Mouse (Mus musculus) fat pad, adult 2 months (tissue): ENCODE data around the gene Gm20388.
"Not testable (repeated sequence)": the region's sequence is repeated elsewhere in the genome, so short reads cannot be mapped to it uniquely, and the experiment has no call there.

Source experiments
- DNase-seq: peaks from one replicate; pipeline ENCODE4 v3.0.0-alpha.2; 2011; ENCODE audit warnings: low read depth, low spot score; ENCODE audit errors: extremely low read depth

The Gm20388 gene

GRCm38 (mm10) chr8:123027786-123028185 lies 3117.1 kb downstream of the Gm20388 start:
- DNase-seq, result no peak

GRCm38 (mm10) chr8:123030091-123030490 lies 3119.4 kb downstream of the Gm20388 start:
- DNase-seq, result not testable (repeated sequence)

GRCm38 (mm10) chr8:123031321-123031978 lies 3120.8 kb downstream of the Gm20388 start:
- DNase-seq, result no peak

- no peak for DNase-seq
These were observed 3122.1 kb downstream of the Gm20388 start for GRCm38 (mm10) chr8:123032730-123033129.

GRCm38 (mm10) chr8:123033431-123033830 lies 3122.8 kb downstream of the Gm20388 start:
- DNase-seq, result no peak

GRCm38 (mm10) chr8:123034171-123034570 lies 3123.5 kb downstream of the Gm20388 start:
- DNase-seq, result no peak

- no peak for DNase-seq
These were observed 3126.3 kb downstream of the Gm20388 start for GRCm38 (mm10) chr8:123036956-123037355.

GRCm38 (mm10) chr8:123037487-123037886 lies 3126.8 kb downstream of the Gm20388 start:
- no peak for DNase-seq

GRCm38 (mm10) chr8:123038351-123038750 lies 3127.7 kb downstream of the Gm20388 start:
- no peak for DNase-seq

GRCm38 (mm10) chr8:123039376-123040109 lies 3128.9 kb downstream of the Gm20388 start:
- no peak for DNase-seq

GRCm38 (mm10) chr8:123040110-123040650 lies 3129.5 kb downstream of the Gm20388 start:
- no peak for DNase-seq

GRCm38 (mm10) chr8:123041008-123041773 lies 3130.6 kb downstream of the Gm20388 start:
- DNase-seq, result no peak

- no peak for DNase-seq
These were observed 3131.1 kb downstream of the Gm20388 start for GRCm38 (mm10) chr8:123041774-123042105.

GRCm38 (mm10) chr8:123042158-123042973 lies 3131.7 kb downstream of the Gm20388 start, which contains the start of gene Ankrd11:
Gene Ankrd11 (minus strand): TSS chr8:123042277.
- DNase-seq, result peak; percentile 92

GRCm38 (mm10) chr8:123042974-123043625 lies 3132.5 kb downstream of the Gm20388 start:
- no peak for DNase-seq

- DNase-seq, result no peak
These were observed 3133.3 kb downstream of the Gm20388 start for GRCm38 (mm10) chr8:123043941-123044340.

GRCm38 (mm10) chr8:123044743-123045425 lies 3134.2 kb downstream of the Gm20388 start:
- DNase-seq, result not testable (repeated sequence)

GRCm38 (mm10) chr8:123046706-123047105 lies 3136.1 kb downstream of the Gm20388 start:
- no peak for DNase-seq

GRCm38 (mm10) chr8:123047827-123048226 lies 3137.2 kb downstream of the Gm20388 start:
- DNase-seq, result no peak
